Mouse (Mus musculus) cerebellum, postnatal 10 days (tissue): ENCODE data around the gene Tomm20l.
A peak's percentile ranks its signal among the peaks of the same experiment; 100 is the strongest.
"Not testable (repeated sequence)": the region's sequence is repeated elsewhere in the genome, so short reads cannot be mapped to it uniquely, and the experiment has no call there.

Experiments used
- DNase-seq, 2 experiments: peaks; one replicate each; pipeline ENCODE4 v3.0.0; 2021; ENCODE audit warnings: mixed read lengths in 2 of 2

The Tomm20l gene

GRCm38 (mm10) chr12:71111331-71111730 lies at the start of gene Tomm20l:
TSS of gene Tomm20l (plus strand) at chr12:71111428.
- peak; percentile 68 to 71 for DNase-seq

GRCm38 (mm10) chr12:71069846-71070245 lies 41.4 kb upstream of the Tomm20l start:
- no peak for DNase-seq

- DNase-seq = no peak
Measured at GRCm38 (mm10) chr12:71072048-71072447, 39.2 kb upstream of the Tomm20l start.

DNA sequence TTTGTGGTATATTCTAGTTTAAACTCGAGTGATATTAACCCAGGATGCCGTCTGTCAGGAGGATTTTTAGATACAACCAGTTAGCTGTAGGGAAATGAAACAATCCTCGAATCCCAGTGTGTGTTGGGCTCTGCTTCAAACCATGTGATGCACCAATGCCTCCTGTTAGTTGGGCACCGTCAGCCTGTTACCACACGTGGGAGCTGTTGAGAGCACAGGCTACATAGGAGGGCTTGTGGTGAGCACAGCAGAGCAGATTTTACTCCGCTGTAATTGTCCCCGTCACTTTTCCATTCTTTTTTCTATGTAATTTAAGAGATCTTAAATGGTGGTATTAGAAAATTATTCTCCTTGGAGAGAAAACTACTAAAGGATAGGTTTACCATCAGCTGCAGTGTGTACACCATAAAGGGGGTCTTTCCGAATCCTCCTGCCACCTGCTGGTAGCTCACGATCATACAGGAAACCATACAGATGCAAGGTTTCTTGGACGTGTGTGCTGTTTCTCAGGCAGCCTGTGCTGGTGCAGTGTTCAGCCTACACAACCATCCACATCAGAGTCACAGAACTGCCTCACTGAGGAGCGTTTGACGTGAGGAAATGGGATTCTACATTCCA lies 38.0 kb upstream of the Tomm20l start:
- DNase-seq = peak; percentile 58 to 59

- no peak for DNase-seq
Measured at GRCm38 (mm10) chr12:71086331-71086730, 24.9 kb upstream of the Tomm20l start.

GRCm38 (mm10) chr12:71104275-71104674 lies 7.0 kb upstream of the Tomm20l start:
- not testable (repeated sequence) for DNase-seq

DNA sequence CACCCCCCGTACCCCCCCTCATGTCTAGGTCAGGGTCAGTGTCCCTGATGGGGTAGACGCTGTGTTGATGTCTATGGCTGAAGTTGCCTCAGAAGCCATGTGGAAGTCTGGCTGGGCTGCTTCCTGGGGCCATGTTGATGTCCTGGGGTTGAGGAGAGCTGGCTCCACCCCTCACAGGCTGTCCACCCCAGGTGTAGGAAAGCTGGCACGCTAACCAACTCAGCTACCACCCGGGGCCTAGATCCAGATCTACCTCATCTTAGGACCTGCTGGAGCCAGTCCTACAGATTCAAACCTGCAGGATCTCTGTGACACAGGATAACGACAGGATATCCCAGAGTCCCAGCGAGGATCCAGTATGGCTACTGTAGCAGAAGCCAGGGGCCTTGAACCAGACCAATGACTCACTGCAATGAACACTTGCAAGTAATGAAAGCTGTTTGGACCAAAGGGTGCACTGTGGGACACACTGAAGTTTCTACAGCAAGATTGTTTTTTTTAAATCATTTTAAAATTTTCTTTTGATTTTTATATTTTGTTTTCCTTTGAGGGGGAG lies 3.9 kb upstream of the Tomm20l start:
- DNase-seq = no peak

GRCm38 (mm10) chr12:71113074-71113473 lies 1.8 kb downstream of the Tomm20l start:
- DNase-seq = no peak

GRCm38 (mm10) chr12:71113675-71114288 lies 2.6 kb downstream of the Tomm20l start:
- peak; percentile 73 to 79 for DNase-seq

- DNase-seq = no peak
Measured at GRCm38 (mm10) chr12:71116411-71116810, 5.2 kb downstream of the Tomm20l start.

GRCm38 (mm10) chr12:71122731-71123130 lies 11.5 kb downstream of the Tomm20l start:
- DNase-seq = peak; percentile 44 to 49

DNA sequence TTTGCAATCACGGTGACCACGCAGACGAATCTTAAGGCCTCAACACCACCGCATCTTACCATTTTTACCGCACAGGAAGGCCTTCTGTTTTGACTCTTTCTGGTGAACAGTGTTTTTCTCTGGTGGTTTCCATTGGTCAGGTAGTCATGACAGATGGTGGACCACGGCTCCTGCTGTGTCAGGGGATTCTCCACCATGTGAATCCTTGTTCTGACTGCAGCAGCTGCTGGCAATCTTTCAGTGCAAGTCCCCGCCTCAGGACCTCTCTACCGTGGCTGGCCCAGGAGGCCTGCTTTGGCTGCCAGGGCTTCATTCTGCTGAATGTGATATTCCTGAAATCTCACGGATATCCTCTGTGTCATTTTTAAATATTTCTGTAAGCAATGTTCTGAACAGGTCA lies 12.1 kb downstream of the Tomm20l start:
- peak; percentile 94 to 95 for DNase-seq

DNA sequence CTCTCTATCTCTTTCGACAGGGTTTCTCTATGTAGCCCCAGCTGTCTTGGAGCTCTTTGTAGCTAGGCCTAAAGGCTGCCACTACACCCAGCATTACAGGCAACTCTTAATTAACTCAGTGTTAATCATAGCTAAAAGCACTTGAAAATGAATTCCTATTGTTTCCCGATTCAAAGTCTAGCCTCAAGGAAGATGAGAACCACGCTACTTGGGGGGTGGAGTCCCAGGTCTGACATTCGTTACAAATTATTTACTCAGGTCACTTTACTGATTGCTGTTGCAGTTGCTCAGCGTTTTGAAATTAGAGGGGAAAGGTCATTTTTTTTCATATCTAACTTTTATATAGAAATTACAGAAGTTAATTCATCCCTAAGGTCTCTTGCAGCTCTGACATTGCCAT lies 24.4 kb downstream of the Tomm20l start:
- no peak for DNase-seq

DNA sequence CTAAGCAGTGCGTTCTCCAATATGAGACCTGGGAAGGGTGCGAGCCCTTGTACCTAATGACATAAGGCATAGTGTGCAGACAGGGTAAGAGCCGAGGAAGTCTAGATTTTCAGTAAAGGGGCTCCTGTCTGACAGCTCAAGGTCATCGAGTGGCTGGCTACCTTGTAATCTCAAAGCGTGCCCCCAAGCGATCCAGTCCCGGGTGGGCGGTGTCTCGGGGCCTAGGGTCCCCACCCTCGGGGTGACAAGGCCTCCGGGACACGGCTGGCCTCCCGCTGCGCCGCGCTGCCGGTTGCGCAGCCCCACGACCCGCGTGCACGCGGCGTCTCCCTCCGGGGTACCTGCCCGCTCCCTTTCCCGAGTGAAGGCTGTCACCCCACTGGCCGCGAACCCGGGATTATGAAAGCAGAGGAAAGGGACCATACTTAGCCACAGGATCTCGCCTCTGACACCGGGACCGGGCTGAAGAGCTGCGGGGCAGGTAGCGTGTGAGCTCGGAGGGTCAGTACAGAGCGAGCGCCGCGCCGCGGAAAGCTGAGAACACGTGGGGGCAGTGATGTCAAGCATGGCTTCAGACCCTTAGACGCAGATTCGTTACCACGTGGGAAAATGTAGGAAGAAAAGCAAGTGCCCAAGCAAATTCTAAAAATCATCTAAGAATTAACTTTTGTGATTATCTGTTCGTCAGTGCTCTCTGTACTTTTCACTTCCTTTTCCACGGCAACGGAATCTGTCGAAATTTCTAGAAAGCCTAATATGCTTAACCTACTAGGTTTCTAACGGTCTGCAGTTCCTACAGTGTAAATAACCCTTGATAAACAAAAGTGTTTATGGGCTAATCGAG lies 25.1 kb downstream of the Tomm20l start, which contains the start of the genes Timm9 and 2700049A03Rik:
Gene Timm9, minus strand, starts transcription at position 555 of the 844 bp plus-strand sequence.
Gene 2700049A03Rik, plus strand, starts transcription at position 719 of the 844 bp plus-strand sequence.
- peak; percentile 85 to 87 for DNase-seq

GRCm38 (mm10) chr12:71136974-71137491 lies 25.8 kb downstream of the Tomm20l start:
- DNase-seq = peak; percentile 91 to 93

DNA sequence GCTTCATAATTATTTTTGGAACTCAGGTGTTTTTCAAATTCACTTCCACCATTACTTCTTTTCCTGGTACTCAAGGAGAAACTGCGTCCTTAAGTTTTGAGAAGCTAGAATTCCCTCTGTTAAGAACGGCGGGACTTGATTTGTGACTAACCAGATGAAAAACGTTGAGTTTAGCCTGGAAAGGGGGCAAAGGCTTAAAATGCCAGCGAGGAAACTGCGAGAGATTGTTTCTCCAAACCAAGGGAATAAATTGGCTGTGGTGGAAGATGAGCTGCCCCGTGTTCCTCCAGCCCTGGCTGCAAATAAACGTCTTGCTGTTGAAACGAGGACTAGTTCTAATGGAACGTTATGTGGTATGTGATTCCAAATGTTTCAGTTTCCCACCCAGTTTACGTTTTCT lies 26.5 kb downstream of the Tomm20l start:
- DNase-seq = no peak

DNA sequence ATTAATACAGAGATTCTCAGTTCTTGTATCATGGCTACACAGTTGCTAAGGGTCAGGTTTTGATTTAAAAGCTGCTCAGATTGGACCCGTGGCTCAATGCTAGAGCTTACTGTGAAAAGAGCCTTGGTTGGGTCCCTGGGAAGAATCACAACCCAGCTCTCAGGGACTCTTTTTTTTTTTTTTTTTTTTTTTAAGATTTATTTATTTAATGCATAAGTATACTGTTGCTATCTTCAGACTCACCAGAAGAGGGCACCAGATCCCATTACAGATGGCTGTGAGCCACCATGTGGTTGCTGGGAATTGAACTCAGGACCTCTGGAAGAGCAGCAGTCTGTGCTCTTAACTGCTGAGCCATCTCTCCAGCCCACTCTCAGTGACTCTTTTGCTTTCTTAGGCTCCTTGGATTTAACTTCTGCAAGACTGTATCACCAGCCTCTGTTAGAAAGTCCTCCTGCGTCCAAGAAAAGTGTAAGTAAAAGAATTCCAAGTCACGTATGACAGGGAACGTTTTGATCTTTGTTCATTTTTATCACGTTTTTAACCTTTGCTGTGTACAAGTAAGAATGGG lies 28.1 kb downstream of the Tomm20l start:
- DNase-seq = no peak

DNA sequence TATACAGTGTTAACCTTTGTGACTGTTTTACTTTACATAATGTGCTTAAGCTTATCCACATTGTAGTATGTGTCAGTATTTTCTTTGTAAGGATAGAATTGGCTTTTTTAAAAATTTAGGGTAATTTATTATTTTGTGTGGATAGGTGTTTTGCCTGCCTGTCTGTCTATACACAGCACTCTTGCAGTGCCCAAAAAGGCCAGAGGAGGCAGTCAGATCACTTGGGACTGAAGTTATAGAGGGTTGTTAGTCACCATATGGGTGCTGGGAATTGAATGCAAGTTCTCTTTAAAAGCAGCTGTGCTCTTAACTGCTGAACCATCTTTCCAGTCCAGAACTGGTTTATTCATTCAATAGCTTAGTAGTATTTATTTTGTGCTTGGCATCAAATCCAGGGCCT lies 30.0 kb downstream of the Tomm20l start:
- no peak for DNase-seq

GRCm38 (mm10) chr12:71147641-71148040 lies 36.4 kb downstream of the Tomm20l start:
- peak; percentile 67 to 72 for DNase-seq

GRCm38 (mm10) chr12:71148801-71149200 lies 37.6 kb downstream of the Tomm20l start:
- DNase-seq = no peak

DNA sequence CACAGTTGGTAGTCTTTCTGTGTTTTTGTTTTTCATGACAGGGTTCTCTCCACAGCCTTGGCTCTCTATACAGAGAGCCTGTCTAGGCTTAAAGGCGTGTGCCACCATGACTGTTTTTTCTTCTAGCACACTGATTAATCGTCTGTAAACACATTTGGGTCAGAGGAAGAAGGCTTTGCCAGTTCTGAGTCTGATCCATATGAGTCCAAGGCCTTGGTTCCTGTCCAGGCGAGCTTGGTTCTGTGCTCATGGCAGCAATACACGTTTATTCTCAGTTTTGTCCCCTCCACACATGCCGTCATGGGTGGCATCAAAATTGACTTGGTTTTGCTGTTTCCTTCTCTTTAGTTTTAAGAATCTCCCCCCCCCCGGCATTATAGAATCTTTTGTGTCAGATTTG lies 38.2 kb downstream of the Tomm20l start:
- DNase-seq = no peak

DNA sequence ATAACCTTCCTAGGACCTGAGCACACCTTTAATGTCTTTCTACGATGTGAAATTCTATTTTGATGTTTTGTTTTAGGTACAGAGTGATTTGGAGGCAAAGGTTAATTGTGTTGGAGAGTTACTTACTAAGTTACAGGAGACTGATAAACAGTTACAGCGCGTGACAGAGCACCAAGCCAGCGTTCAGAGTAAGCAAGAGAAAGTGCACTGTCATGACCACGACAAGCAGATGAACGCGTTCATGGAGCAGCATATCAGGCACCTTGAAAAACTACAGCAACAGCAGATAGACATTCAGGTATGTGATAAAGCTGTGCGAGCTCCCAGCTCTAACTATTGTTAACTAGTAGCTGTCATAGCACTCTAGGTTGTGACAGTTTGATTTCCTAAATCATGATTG lies 38.9 kb downstream of the Tomm20l start:
- DNase-seq = no peak

DNA sequence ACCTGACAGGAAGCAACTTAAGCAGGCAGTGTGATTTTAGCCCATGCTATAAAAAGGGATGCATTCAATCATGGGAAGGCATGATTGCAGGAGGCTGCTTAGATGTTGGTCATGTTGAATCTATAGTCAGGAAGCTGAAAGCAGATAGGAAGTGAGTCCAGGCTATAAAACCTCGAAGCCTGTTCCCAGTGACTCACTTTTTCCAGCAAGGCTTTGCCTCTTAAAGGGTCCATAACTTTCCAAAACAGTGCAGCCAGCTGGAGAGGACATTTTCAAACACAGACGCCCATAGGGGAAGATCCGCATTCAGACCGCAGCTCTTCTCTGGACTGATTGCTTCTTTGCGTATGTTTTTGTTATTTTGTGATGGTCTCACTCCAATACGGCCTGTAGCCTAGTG lies 43.8 kb downstream of the Tomm20l start:
- DNase-seq = no peak
